Mouse (Mus musculus): ENCODE measurements around the gene Npepps. TPM values are rescaled to one million over a fixed set of nuclear protein-coding genes. Genes with fewer than 3 reads are reported as not detected.
"Not testable (repeated sequence)": the region's sequence is repeated elsewhere in the genome, so short reads cannot be mapped to it uniquely, and the experiment has no call there.

Npepps gene
- polyA plus RNA-seq (2021), result 114 TPM

DNA sequence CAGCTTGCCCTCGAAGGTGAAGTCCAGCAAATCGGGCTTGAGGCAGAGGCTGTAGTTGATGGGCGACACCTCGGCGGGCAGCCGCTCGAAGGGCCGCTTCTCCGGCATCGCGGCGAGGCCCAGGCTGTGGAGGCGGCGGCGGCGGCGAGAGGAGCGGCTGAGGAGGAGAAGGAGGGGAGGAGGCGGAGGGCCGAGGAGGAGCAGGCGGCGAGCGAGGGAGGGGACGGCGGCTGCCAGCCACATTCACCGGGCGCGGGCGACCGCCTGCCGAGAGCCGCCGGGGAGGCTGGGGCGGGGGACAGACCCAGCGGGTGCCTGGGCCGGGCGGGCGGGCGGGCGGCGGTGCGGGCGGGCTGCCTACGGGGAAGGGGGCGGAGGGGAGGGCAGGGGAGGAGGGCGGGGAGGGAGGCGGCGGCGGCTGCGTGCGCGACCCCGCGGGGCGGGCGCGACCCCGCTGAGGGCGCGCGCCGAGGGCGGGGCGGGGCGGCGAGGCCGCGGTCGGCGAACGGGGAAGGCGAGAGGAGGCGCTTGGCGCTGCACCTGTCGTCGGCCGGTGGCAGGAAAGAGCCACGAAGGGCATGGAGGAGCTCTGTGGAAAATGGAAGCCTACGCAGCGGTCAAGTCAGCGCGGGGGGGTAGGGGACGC, at the start of gene Npepps:
Npepps (minus strand) TSS at position 423 of the 646 bp plus-strand sequence.
- POLR2A ChIA-PET, result interaction anchor here (0.6 to 2.3 kb wide), 2 partner anchors 30 to 531 kb away, joined by 4 to 15 read pairs; no protein-coding TSS in a partner anchor
- no peak for TF ChIP-seq CTCF (IDR thresholded peaks at IDR 0.05)
- no peaks in the 10 kb centered on the region for H3K27me3 ChIP-seq
- CTCF ChIA-PET, result no interaction called here
- in situ Hi-C loops (cut with MboI; ENCODE audit: low pct_unique_long_range_greater_than_20kb), result no loop called here
- ATAC-seq (peak; percentile 37), DNase-seq (ENCODE audit: low read depth, low spot score) (no peak)

DNA sequence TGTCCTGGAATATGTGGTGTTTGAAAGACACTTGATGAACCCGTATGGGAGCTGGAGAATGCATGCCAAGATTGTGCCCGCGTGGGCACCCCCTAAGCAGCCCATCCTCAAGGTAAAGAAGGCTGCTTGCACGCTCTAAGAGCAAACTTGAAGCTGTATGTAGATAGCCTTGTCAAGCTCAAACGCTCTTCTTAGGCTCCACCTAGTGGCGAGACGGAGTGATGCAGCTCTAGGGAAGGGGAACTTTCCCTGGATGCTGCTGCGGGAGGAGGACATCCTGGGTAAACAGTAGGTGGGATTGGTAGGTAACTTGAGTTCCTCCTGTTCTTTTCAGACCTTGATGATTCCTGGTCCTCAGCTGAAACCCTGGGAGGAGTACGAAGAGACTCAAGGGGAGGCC, 47.7 kb upstream of the Npepps start:
- ChIA-PET POLR2A (interaction anchor here (0.6 kb wide), 1 partner anchor 21 kb away, joined by 3 read pairs; no protein-coding TSS in a partner anchor), CTCF (interaction anchor here (0.9 to 1.7 kb wide), 10 partner anchors 8 to 138 kb away, joined by 3 to 6 read pairs (median 3); no protein-coding TSS in a partner anchor)
- DNase-seq (ENCODE audit: low read depth, low spot score), result no peak
- in situ Hi-C loops (cut with MboI; ENCODE audit: low pct_unique_long_range_greater_than_20kb), result loop anchor here (25.0 kb wide), 1 partner anchor 241 kb away; no protein-coding TSS in a partner anchor
- H3K27me3 ChIP-seq, result no peaks in the 10 kb centered on the region
- TF ChIP-seq CTCF (IDR thresholded peaks at IDR 0.05), result peak; percentile 95
- no peak for ATAC-seq

DNA sequence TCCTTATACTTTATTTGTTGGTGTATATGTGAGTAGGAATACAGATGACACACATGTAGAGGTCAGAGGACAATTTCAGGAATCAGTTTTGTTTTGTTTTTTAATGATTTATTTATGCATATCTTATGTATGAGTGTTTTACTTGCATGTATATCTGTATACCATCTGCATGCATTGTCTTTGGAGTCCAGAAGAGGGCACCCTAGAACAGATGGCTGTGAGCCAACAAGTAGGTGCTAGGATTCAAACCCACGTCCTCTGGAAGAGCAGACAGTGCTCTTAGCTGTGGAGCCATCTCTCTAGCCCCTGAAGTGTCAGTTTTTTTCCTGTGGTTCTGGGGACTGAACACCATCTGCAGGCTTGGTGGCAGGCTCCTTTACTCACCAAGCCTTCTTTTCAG, 44.8 kb upstream of the Npepps start:
- ATAC-seq (no peak), DNase-seq (ENCODE audit: low read depth, low spot score) (no peak)
- POLR2A ChIA-PET, result no interaction called here
- TF ChIP-seq CTCF (IDR thresholded peaks at IDR 0.05), result peak; percentile 55
- CTCF ChIA-PET, result no interaction called here
- in situ Hi-C loops (cut with MboI; ENCODE audit: low pct_unique_long_range_greater_than_20kb), result loop anchor here (25.0 kb wide), 1 partner anchor 238 kb away; no protein-coding TSS in a partner anchor
- no peaks in the 10 kb centered on the region for H3K27me3 ChIP-seq

DNA sequence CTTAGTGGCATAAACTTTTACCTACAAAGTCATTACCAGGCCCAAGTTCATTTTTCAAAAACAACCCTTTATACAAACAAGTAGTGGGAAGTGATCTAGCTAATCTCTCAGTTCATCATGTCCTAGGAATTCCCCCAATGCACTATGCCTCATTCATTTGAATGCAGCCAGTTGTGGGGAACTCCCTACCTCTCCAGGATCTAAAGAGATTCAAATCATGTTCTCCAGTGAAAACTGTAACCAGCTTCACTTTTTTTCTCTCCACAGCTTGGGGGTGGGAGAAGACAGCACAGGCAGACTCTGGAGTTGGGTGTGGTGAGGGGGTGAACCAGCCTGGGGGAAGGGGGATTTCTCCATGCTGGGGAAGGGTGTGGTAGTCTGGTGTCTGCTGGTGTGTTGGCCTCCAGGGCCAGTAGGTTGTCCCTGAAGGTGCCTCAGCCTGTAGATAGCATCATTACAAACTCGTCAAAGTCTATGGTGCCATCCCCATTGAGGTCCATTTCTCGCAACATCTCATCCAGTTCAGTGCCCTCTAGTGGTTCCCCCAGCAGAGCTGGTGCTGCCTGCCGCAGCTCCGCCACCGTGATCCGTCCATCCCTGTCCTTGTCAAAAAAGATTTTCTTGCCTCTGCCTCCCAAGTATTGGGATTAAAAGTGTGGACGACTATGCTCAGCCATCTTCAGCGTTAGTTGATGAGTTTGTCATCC, 41.6 kb upstream of the Npepps start:
- POLR2A ChIA-PET; DNase-seq (ENCODE audit: low read depth, low spot score); H3K27me3 ChIP-seq; ATAC-seq: not testable (repeated sequence)
- in situ Hi-C loops (cut with MboI; ENCODE audit: low pct_unique_long_range_greater_than_20kb), result loop anchor here (25.0 kb wide), 1 partner anchor 110 kb away; no protein-coding TSS in a partner anchor
- CTCF ChIA-PET, result interaction anchor here (1.8 kb wide), 1 partner anchor 12 kb away, joined by 8 read pairs; no protein-coding TSS in a partner anchor

DNA sequence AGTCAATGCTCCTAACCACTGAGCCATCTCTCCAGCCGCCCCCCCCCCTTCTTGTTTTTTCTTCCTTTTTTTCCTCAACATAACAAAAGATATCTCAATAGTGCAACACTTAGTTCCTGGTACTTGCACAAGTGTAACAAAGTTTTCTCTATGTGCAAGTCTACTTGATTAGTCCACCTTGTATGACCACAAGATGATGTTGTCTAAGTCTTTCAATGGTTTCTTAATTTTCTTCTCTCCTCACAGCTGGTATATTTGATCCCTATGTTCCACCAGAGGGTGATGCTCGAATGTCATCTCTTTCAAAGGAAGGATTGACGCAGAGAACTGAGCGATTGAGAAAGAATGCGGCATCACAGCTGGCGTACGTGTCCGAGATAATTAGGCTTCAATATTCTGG, 40.8 kb upstream of the Npepps start:
- no peaks in the 10 kb centered on the region for H3K27me3 ChIP-seq
- in situ Hi-C loops (cut with MboI; ENCODE audit: low pct_unique_long_range_greater_than_20kb), result loop anchor here (25.0 kb wide), 1 partner anchor 109 kb away; no protein-coding TSS in a partner anchor
- no peak for ATAC-seq
- CTCF ChIA-PET, result no interaction called here
- DNase-seq (ENCODE audit: low read depth, low spot score), result no peak
- POLR2A ChIA-PET, result no interaction called here
- no peak for TF ChIP-seq CTCF (IDR thresholded peaks at IDR 0.05)

DNA sequence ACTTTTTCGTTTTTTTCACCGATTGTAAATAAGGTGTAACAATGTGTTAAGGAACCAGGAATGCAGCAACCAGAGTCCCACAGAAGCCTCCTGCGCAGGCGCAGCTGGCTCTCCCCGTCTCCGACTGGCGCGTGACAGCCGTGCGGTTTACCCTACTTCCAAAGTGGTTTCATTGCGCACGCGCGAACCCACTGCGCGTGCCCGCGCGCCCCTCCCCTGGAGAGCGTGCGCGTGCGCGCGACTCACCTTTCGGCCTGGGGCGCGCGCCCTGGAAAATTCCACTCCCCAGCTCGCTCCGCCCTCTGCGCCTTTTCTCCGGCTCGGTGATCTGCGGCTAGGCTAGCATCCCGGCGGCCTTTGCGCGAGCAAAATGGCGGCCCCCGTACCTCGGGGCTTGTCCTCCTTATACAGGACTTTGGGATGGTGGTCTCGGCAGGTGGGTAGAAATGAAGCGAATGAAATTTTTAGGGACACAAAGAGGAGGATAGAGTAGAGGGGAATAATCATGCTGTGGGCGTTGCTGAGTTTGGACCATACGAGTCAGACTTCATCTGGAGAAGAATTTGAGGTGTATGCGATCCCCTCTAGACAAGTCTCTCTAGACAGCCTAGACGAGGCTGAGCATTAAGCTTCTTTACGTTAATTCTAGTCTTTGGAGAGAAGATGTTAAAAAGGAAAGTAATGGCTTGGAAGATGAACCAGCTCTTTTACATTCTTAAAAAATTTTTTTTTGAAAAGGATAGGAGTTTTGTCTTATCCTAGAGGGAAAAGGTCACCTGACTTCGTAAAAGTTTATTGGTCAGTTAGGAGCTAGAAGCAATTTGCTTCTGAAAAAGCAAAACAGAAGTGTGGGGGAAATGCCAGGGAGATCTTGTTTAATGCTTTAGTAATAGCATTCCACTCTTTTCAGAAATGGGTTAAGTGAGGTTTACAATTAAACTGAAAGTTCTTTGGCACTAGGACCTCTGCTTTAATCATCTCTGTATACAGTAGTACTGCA, 35.4 kb upstream of the Npepps start, which contains the start of gene Mrpl45:
Mrpl45 (plus strand) TSS at position 213 of the 1,000 bp plus-strand sequence.
- H3K27me3 ChIP-seq, result no peaks in the 10 kb centered on the region
- peak; percentile 39 for ATAC-seq
- no peak for TF ChIP-seq CTCF (IDR thresholded peaks at IDR 0.05)
- ChIA-PET POLR2A (interaction anchor here (0.6 to 0.8 kb wide), 2 partner anchors 14 to 32 kb away, joined by 3 read pairs; no protein-coding TSS in a partner anchor), CTCF (interaction anchor here (0.8 to 1.5 kb wide), 2 partner anchors 40 to 138 kb away, joined by 3 to 5 read pairs; no protein-coding TSS in a partner anchor)
- peak; percentile 80 for DNase-seq (ENCODE audit: low read depth, low spot score)
- in situ Hi-C loops (cut with MboI; ENCODE audit: low pct_unique_long_range_greater_than_20kb), result loop anchor here (25.0 kb wide), 1 partner anchor 104 kb away; no protein-coding TSS in a partner anchor

DNA sequence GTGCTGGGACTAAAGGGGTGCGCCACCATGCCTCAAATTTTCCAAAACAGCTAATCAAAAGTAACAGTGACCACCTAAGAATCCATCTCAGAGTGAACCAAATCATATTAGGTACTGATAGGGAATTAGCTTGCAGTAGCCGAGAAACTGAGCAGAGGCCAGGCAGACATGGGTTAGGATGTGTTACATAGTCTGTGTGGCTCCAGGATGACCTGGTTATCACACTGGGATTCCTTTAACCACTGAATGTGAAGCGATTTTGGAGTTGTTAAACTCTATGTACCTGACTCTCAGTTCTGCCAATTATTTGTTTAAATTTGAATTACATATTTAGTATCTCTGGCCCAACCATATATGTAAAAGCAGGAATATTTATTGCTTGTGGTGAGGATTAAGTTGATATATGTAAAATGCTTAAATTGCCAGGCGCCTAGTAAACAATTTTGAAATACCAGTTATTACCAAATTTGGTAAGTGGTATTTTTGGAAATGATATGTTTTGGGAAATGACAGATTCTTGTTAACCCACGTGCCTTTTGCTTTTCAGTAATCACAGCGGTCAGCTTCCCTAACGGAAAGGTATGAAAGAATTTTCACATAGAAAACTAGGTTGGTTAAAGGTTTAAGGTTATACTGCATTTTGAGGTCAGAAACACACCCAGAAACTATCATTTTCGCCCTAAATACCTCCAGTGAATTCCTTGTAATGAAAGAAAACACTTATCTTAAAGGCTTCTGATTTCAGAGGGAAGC, 34.5 kb upstream of the Npepps start:
- DNase-seq (ENCODE audit: low read depth, low spot score) (no peak), ATAC-seq (no peak)
- TF ChIP-seq CTCF (IDR thresholded peaks at IDR 0.05), result no peak
- H3K27me3 ChIP-seq, result no peaks in the 10 kb centered on the region
- ChIA-PET POLR2A (interaction anchor here (0.6 to 0.8 kb wide), 2 partner anchors 9 to 15 kb away, joined by 3 to 4 read pairs; no protein-coding TSS in a partner anchor), CTCF (interaction anchor here (1.2 to 1.5 kb wide), 2 partner anchors 18 to 39 kb away, joined by 3 to 5 read pairs; no protein-coding TSS in a partner anchor)
- in situ Hi-C loops (cut with MboI; ENCODE audit: low pct_unique_long_range_greater_than_20kb), result loop anchor here (5.0 to 25.0 kb wide), 2 partner anchors 38 to 103 kb away; no protein-coding TSS in a partner anchor

DNA sequence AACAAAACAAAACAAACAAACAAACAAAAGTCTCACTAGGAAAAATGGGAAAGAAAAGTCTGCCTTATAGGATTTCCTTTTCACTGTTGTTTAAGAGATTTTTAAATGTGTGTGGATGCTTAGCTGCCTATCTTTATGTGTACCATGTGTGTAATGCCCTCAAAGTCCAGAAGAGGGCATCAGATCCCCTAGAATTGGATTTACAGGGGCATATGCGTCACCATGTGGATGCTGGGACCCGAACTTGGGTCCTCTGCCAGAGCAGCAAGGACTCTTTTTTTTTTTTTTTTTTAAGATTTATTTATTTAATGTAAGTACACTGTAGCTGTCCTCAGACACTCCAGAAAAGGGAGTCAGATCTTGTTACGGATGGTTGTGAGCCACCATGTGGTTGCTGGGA, 33.7 kb upstream of the Npepps start:
- TF ChIP-seq CTCF (IDR thresholded peaks at IDR 0.05), result peak; percentile 51
- in situ Hi-C loops (cut with MboI; ENCODE audit: low pct_unique_long_range_greater_than_20kb), result loop anchor here (5.0 to 25.0 kb wide), 2 partner anchors 37 to 102 kb away; no protein-coding TSS in a partner anchor
- ChIA-PET POLR2A (interaction anchor here (0.6 kb wide), 1 partner anchor 8 kb away, joined by 4 read pairs; no protein-coding TSS in a partner anchor), CTCF (interaction anchor here (1.2 kb wide), 1 partner anchor 17 kb away, joined by 3 read pairs; no protein-coding TSS in a partner anchor)
- no peaks in the 10 kb centered on the region for H3K27me3 ChIP-seq
- ATAC-seq (no peak), DNase-seq (ENCODE audit: low read depth, low spot score) (no peak)

DNA sequence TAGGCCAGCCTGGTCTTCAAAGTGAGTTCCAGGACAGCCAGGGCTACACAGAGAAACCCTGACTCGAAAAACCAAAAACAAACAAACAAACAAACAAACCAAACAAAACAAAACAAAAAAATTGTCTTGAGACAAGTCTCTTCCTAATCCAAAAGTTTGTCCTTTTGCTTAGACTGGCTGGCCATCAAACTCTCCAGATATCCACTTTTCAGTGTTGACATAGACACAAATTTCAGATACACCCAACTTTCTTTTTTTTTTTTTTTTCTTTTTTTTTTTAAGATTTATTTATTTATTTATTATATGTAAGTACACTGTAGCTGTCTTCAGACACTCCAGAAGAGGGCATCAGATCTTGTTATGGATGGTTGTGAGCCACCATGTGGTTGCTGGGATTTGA, 32.4 kb upstream of the Npepps start:
- in situ Hi-C loops (cut with MboI; ENCODE audit: low pct_unique_long_range_greater_than_20kb), result loop anchor here (5.0 to 25.0 kb wide), 2 partner anchors 36 to 101 kb away; no protein-coding TSS in a partner anchor
- POLR2A ChIA-PET; H3K27me3 ChIP-seq; ATAC-seq; DNase-seq (ENCODE audit: low read depth, low spot score): not testable (repeated sequence)
- CTCF ChIA-PET, result interaction anchor here (0.7 kb wide), 1 partner anchor 15 kb away, joined by 3 read pairs; no protein-coding TSS in a partner anchor

All from Patski (cell line).